Mouse (Mus musculus) bone marrow macrophage, adult 2 months (primary cell): ENCODE results near the gene Map3k5. TPM values are rescaled to one million over a fixed set of nuclear protein-coding genes. Genes with fewer than 3 reads are reported as not detected.

Experiments used
- H3K27ac ChIP-seq: 2 replicates; pipeline ENCODE4 v1.5.1; 2012; ENCODE audit warnings: low read depth, low read length; ENCODE audit not compliant: insufficient read depth
- H3K4me1 ChIP-seq: 2 replicates; pipeline ENCODE4 v1.6.1; 2012; ENCODE audit warnings: low read length; ENCODE audit not compliant: control insufficient read depth, insufficient read depth
- H3K4me3 ChIP-seq: 2 replicates; pipeline ENCODE4 v1.5.1; 2012; ENCODE audit warnings: mild to moderate bottlenecking, low read length, moderate library complexity; ENCODE audit not compliant: insufficient read depth
- CTCF ChIP-seq: IDR thresholded peaks from 2 replicates; pipeline ENCODE4 v1.5.1; 2012; ENCODE audit warnings: low read depth, mild to moderate bottlenecking, low read length, moderate library complexity
- POLR2A ChIP-seq: IDR thresholded peaks from 2 replicates; pipeline ENCODE4 v1.6.1; 2012; ENCODE audit warnings: mild to moderate bottlenecking, low read depth, low read length, borderline replicate concordance
- polyA plus RNA-seq: library from polyadenylated mRNA; stranded (reverse); fragments of >200 nt; gene quantifications from 2 replicates; pipeline ENCODE4 v1.2.4, GENCODE M21; 2012; ENCODE audit not compliant: missing spikeins, insufficient read depth, insufficient read length

Gene Map3k5
- polyA plus RNA-seq, 1 experiment: 22.0 TPM

DNA sequence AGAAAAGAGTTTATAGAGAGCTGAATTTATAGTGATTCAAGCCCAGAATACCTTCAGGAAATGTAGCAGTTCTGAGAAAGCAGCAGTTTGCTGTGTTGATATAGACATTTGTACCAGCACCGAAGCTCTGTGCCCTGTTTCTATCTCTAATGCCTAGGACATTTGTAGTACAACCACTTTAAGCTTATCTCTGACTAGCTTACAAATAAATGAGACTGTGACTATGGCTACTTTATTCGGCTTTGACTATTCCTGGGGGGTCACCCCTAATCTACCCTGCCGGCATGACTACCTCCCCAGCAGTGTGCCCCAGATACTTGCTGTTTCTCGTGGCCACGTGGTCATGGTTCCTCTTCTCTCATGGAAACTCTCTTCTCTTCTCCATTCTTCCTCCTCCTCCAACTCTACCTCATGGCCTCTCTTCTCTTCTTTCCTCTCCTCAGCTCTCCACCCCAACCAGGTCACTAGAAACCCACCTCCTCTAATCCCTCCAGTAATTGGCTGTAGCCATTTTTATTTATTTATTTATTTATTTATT is 44.5 kb downstream of the Map3k5 start:
- TF ChIP-seq CTCF (no peak), POLR2A (no peak)

DNA sequence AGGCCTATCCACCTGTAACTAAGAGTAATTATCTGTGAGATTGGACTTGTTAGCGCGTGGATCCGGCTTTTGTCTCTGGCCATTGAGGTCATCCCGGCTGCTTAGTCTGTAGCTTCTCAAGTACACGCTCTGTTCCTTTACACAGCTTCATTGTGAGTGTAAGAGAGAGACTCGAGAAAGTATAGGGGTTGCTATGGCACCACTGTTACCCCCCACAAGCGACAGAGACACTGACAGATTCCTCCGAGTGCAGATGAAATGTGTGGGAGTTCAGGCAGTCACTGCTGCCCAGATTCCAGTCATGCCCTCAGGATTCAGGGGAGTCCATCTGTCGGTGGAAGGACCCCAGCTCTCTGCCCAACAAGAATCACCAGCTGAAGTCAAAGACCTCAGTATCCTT is 53.5 kb downstream of the Map3k5 start:
- Histone ChIP-seq H3K27ac (no peak overlapping the region), H3K4me1 (peaks cover 10% of the 10 kb centered on the region), H3K4me3 (no peak overlapping the region)
- TF ChIP-seq CTCF: no peak
- TF ChIP-seq POLR2A: no peak

More for the DNA sequence above, 44.5 kb downstream of the Map3k5 start:
- Histone ChIP-seq H3K27ac (no peak overlapping the region), H3K4me1 (no peaks in the 10 kb centered on the region), H3K4me3 (no peak overlapping the region)

DNA sequence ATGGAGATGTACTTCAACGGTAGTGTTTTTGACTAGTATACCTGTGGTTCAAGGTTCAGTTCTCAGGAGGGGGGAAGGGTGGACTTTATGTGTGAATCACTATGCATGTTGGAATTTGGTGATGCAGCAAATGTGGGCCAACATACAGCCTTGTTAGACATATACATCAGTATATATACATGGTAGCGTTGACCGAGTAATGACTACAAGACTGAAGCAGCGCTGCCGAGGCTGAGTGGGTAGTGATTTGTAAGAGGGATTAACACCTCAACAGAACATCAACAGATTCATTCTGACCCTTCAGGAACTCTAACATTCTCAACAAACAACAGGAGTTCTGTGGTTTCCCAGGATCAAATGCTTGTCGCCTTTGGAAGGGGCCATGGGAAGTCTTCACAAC is 55.7 kb downstream of the Map3k5 start:
- no peak overlapping the region for H3K4me3 ChIP-seq
- no peak for TF ChIP-seq CTCF
- no peak for TF ChIP-seq POLR2A
- H3K27ac ChIP-seq: no peak overlapping the region
- H3K4me1 ChIP-seq: peaks cover 10% of the 10 kb centered on the region

DNA sequence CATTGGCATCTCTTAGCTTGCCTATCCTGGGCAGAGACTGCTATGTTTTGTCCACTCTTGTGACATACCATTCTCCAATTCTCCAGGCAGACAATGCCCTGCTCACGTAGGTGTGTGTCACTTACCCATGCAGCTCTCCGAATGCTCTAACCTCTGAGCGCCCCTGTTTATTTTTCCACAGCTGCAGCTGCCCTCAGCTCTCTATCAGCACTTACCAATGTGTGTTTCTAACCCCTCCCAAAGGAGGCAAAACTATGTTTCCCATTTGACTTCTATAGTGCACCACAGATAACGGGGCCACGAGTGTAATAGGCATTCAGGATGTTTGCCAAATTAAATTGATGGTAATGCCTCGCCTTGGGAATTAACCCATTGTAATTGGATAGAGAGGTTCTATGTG is 56.4 kb downstream of the Map3k5 start:
- no peak for TF ChIP-seq POLR2A
- no peak for TF ChIP-seq CTCF
- Histone ChIP-seq H3K27ac (no peak overlapping the region), H3K4me3 (no peak overlapping the region), H3K4me1 (peaks cover 10% of the 10 kb centered on the region)

DNA sequence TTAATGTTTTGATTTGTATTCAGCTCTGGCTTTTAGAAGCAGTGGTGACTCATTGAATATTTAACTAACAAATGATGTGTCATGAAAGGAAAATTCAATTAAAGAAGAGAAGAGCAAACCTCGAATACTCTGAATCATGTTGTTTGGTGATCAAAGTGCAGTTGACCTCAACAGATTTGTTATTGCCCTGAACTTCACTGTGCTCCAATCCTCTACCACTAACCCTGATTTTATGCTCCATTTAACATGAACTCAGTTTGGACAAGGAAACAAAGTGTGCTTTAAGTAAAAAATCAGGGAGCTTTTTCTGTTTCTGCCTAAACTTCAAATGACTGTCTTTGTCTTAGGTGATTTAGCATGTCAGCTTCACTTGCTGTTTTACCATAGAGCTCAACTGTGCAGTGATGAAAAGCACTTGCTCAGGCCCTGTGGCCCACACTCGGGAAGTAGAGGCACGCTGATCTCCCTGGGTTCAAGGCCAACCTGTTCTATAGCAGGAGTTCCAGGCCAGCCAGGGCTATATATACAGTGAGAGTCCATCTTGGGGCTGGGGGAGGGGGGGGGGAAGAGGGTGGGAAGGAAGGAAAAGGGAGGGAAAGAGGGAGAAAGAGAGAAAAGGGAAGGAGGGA is 57.1 kb downstream of the Map3k5 start:
- Histone ChIP-seq H3K27ac (peak overlapping the region; percentile 54), H3K4me1 (peaks cover 10% of the 10 kb centered on the region)

DNA sequence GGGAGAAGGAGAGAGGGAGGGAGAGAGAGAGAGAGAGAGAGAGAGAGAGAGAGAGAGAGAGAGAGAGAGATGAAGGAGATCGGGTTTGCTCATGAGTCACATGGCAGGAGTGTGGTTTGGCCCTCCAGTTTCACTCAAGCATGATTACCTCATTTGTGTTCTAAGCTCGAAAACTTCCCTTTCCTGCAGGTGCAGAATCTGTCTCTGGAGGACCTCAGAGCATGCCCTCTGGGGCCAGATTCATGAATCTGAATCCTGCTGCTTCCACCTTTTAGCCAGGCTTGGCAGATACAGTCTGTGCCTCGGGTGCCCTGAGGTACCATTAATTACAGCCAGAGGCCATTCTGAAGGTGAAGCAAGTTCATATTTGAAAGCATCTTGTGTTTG is 57.6 kb downstream of the Map3k5 start:
- H3K27ac ChIP-seq: 0 out of 2 replicates have a peak overlapping the region, but pooled peaks have one; percentile 16

More for the DNA sequence above, 57.1 kb downstream of the Map3k5 start:
- H3K4me3 ChIP-seq: no peak overlapping the region
- TF ChIP-seq POLR2A (no peak), CTCF (no peak)

DNA sequence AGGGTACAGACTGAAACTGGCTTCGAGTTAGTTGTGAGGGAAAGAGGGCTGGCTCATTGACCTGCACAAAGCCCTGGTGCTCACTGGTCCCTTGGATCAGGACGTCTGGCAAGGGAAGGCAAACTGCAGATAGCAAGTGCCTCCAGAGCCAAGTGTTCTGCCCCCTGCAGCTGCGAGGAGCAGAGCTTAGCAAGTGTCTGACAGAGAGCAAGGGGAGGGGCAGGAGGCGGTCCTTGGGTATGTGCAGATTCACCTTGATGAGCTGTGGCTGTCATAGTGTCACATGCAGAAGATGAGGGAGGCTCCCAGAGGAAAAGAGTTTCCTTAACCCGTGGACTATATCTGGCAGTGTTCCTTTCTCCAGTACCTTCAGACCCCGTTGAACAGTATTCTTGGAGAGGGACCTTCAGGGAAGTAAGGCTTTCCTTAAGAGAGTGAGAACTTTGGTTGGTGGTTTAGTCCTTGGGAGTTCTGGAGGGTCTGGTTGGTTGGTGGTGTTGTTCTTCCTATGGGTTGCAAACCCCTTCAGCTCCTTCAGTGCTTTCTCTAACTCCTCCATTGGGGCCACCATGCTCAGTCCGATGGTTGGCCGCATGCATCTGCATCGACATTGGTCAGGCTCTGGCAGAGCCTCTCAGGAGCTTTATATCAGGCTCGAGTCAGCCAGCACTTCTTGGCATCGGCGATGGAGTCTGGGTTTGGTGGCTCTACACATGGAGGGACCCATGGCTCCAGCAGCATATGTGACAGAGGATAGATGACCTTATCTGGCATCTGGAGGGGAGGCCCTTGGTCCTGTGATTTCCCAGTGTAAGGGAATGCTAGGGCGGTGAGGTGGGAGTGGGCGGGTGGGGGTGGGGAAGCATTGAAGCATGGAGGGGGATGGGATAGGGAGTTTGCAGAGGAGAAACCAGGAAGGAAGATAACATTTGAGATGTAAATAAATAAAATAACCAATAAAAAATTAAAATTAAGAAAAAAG is 60.5 kb downstream of the Map3k5 start:
- Histone ChIP-seq H3K4me1 (peaks cover 13% of the 10 kb centered on the region), H3K27ac (no peak overlapping the region), H3K4me3 (no peak overlapping the region)

More for the DNA sequence above, 57.6 kb downstream of the Map3k5 start:
- Histone ChIP-seq H3K4me3 (no peak overlapping the region), H3K4me1 (peaks cover 10% of the 10 kb centered on the region)
- TF ChIP-seq CTCF: no peak
- no peak for TF ChIP-seq POLR2A

DNA sequence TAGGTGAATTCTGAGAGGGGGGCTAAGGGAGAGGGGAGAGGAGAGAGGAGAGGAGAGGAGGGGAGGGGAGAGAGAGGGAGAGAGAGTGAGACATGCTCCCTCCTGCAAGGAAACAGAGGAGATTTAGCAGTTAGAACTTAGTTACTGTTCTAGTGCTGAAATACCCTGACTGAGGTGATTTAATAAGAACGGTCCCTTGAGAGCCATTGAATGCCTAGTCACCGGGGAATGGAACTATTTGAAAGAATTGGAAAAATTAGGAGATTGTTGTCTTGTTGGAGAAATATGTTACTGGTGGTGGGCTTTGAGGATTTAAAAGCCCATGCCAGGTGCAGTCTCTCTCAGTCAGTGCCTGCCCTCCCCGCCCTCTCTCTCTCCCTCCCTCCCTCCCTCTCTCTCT is 61.9 kb downstream of the Map3k5 start:
- TF ChIP-seq CTCF (no peak), POLR2A (no peak)
- Histone ChIP-seq H3K27ac (no peak overlapping the region), H3K4me1 (peaks cover 17% of the 10 kb centered on the region), H3K4me3 (no peak overlapping the region)

More for the DNA sequence above, 60.5 kb downstream of the Map3k5 start:
- no peak for TF ChIP-seq POLR2A
- no peak for TF ChIP-seq CTCF

DNA sequence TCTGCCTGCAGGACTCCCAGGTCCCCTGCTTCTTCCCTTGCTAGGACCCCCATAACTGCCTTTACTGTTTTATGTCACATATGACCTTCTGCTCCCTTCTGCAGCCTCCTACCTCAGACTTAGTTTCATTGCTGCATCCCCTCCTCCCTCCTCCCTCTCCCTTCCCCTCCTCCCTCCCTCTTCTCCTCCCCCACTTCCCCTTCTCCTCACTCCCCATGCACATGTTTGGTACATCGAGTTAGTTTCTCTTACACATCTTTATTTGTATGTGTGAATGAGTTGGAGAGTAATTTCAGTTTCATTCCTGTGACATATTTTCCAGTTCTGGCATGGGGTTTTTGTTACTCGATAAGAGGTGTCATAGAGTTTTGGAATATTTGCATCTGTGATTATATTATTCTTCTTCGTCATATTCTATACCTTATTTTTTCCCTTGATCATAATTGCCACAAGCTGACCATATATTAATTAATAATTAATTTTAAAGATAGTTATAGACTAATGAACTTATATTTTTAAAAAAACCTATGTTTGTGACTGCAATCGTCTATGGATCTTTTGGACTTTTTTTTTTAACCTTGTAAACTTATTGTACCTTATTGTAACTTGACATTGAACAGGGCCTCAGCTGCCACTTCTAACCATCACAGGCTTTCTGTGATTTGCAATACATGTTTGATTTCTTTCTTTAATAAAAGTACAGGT is 65.6 kb downstream of the Map3k5 start:
- Histone ChIP-seq H3K4me3 (no peak overlapping the region), H3K4me1 (peaks cover 30% of the 10 kb centered on the region), H3K27ac (no peak overlapping the region)
- TF ChIP-seq POLR2A: no peak
- TF ChIP-seq CTCF: no peak

DNA sequence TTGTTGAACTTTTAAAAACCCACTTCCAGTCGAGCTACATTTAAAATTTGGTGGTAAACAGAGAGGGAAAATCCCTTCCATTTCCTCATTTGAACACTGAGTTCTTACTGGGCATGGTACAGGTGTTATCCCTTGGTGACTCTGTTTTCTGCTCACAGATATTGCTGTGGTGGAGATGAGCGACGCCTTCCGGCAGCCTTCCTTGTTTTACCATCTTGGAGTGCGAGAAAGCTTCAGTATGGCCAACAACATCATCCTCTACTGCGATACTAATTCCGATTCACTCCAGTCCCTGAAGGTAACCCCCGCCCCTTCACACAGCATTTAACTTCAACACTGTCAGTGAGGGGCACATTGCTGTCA is 66.1 kb downstream of the Map3k5 start:
- Histone ChIP-seq H3K4me1 (peaks cover 32% of the 10 kb centered on the region), H3K27ac (no peak overlapping the region), H3K4me3 (no peak overlapping the region)
- TF ChIP-seq CTCF (no peak), POLR2A (no peak)
